Mouse (Mus musculus) kidney, adult 2 months (tissue): ENCODE measurements around the gene Pigb.

Source experiments
- CTCF ChIP-seq: fragments of 200-500 bp; conservative IDR thresholded peaks from 2 replicates; pipeline ENCODE4 v1.5.1; 2011; ENCODE audit warnings: low read depth, mild to moderate bottlenecking, control low read depth, low read length, moderate library complexity, mixed read lengths; ENCODE audit not compliant: insufficient read depth, insufficient read length
- POLR2A ChIP-seq: fragments of 200-500 bp; IDR thresholded peaks from one replicate; pipeline ENCODE4 v1.6.1; 2011; ENCODE audit warnings: low read depth, low read length, control low read depth

DNA sequence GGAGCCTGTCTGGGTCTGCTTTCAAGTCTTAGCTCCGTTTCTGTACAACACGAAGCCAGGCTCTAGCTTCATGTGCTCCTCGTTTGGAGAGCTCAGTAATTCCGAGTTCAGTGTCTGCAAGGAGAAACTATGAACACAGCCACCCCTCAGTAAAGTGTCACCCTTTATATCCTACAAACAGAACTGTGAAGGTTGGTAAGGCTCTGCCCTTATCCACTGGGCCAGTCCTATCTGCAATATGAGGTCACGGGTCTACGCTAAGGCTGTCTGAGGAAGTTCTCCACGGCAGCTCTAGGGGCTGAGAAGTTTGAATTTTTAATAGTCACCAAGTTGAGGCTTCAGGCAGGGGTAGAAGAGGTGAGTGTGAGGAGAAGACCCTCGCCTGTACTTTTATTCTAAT lies 32.2 kb upstream of the Pigb start:
- TF ChIP-seq CTCF (no peak), POLR2A (no peak)
